Mouse (Mus musculus) C2C12 (cell line): ENCODE measurements around the gene Myof.

Source experiments
- CTCF ChIP-seq: IDR thresholded peaks from one replicate; pipeline ENCODE4 v1.5.1; 2011; ENCODE audit not compliant: control insufficient read depth, insufficient read depth, insufficient read length
- FOSL1 ChIP-seq: IDR thresholded peaks from one replicate; pipeline ENCODE4 v1.8.0; 2011; ENCODE audit warnings: mild to moderate bottlenecking, low read length; ENCODE audit not compliant: poor library complexity, insufficient read depth, severe bottlenecking
- MAX ChIP-seq: IDR thresholded peaks from one replicate; pipeline ENCODE4 v1.6.1; 2011; ENCODE audit warnings: mild to moderate bottlenecking, control low read depth
- MYOD1 ChIP-seq: IDR thresholded peaks from one replicate; pipeline ENCODE4 v1.6.1; 2011; ENCODE audit warnings: low read depth; ENCODE audit not compliant: control insufficient read depth, insufficient read length
- MYOG ChIP-seq: IDR thresholded peaks from one replicate; pipeline ENCODE4 v1.6.1; 2011; ENCODE audit not compliant: control insufficient read depth, insufficient read length; ENCODE audit errors: extremely low read depth
- USF1 ChIP-seq: IDR thresholded peaks from one replicate; pipeline ENCODE4 v1.6.1; 2011; ENCODE audit warnings: low read depth, mild to moderate bottlenecking, control low read depth, moderate library complexity

GRCm38 (mm10) chr19:38076251-38076650 is 32.9 kb upstream of the Myof start:
- TF ChIP-seq MYOD1 (no peak), MYOG (no peak), CTCF (no peak), MAX (no peak), USF1 (no peak), FOSL1 (no peak)
